Mouse (Mus musculus): ENCODE measurements around the gene Ube2r2. TPM values are rescaled to one million over a fixed set of nuclear protein-coding genes. Genes with fewer than 3 reads are reported as not detected.

Gene Ube2r2
- polyA plus RNA-seq, 1 experiment from 2014 or later = 106 TPM

Other genes starting within 250 kb of the Ube2r2 start
- not detected in 2 replicates for gene Spink4, start 215.7 kb upstream of the Ube2r2 start, polyA plus RNA-seq (2016; fragmentation: Nextera tagmentation; extraction: Ambion mirVana)
- 229 and 239 TPM in 2 replicates for gene Bag1, start 187.4 kb upstream of the Ube2r2 start, polyA plus RNA-seq (2016; fragmentation: Nextera tagmentation; extraction: Ambion mirVana)
- gene Chmp5, start 187.3 kb upstream of the Ube2r2 start, polyA plus RNA-seq (2016; fragmentation: Nextera tagmentation; extraction: Ambion mirVana) = 101 and 105 TPM in 2 replicates
- gene Nfx1, start 164.8 kb upstream of the Ube2r2 start, polyA plus RNA-seq (2016; fragmentation: Nextera tagmentation; extraction: Ambion mirVana) = 103 and 106 TPM in 2 replicates
- gene Aqp7, start 87.6 kb upstream of the Ube2r2 start, polyA plus RNA-seq (2016; fragmentation: Nextera tagmentation; extraction: Ambion mirVana) = not detected in 2 replicates
- gene Aqp3, start 37.6 kb upstream of the Ube2r2 start, polyA plus RNA-seq (2016; fragmentation: Nextera tagmentation; extraction: Ambion mirVana) = 1.0 TPM in 2 replicates
- 24.6 and 29.8 TPM in 2 replicates for gene Nol6, start 11.3 kb upstream of the Ube2r2 start, polyA plus RNA-seq (2016; fragmentation: Nextera tagmentation; extraction: Ambion mirVana)
- gene Ubap2, start 139.4 kb downstream of the Ube2r2 start, polyA plus RNA-seq (2016; fragmentation: Nextera tagmentation; extraction: Ambion mirVana) = 69.7 and 74.3 TPM in 2 replicates
- 52.0 and 57.7 TPM in 2 replicates for gene Dcaf12, start 179.1 kb downstream of the Ube2r2 start, polyA plus RNA-seq (2016; fragmentation: Nextera tagmentation; extraction: Ambion mirVana)
- gene Ubap1, start 213.3 kb downstream of the Ube2r2 start, polyA plus RNA-seq (2016; fragmentation: Nextera tagmentation; extraction: Ambion mirVana) = 55.9 and 58.0 TPM in 2 replicates